Mouse (Mus musculus) liver, embryonic 14.5 days (tissue): ENCODE data around the gene Tomm22. TPM values are rescaled to one million over a fixed set of nuclear protein-coding genes. Genes with fewer than 3 reads are reported as not detected.

Source experiments
- ATAC-seq: fragments of 200-750 bp; cut with Nextera tagmentation; 2 replicates; pipeline ENCODE4 v1.8.0; 2017; ENCODE audit warnings: moderate number of reproducible peaks, mild to moderate bottlenecking, moderate library complexity; ENCODE audit not compliant: insufficient read depth
- DNase-seq, 3 experiments: peaks; one replicate each; pipeline ENCODE4 v3.0.0-alpha.2; 2012 to 2013; ENCODE audit warnings: low read depth in 3 of 3, low spot score in 3 of 3
- H3K27ac ChIP-seq: fragments of 300-500 bp; sonication (generic); 2 replicates; pipeline ENCODE4 v1.5.1; 2014; ENCODE audit warnings: moderate library complexity, mild to moderate bottlenecking, control low read depth, inconsistent platforms
- H3K27me3 ChIP-seq: fragments of 300-500 bp; sonication (generic); 2 replicates; pipeline ENCODE4 v1.6.1; 2014; ENCODE audit warnings: mild to moderate bottlenecking, low read length, moderate library complexity; ENCODE audit not compliant: control insufficient read depth, insufficient read depth
- H3K36me3 ChIP-seq: fragments of 300-500 bp; sonication (generic); replicated peaks from 2 replicates; pipeline ENCODE4 v1.6.1; 2014; ENCODE audit warnings: low read depth; ENCODE audit not compliant: control insufficient read depth, insufficient read depth
- H3K4me1 ChIP-seq, 2 experiments: fragments of 200-500 bp in 1 of 2; fragments of 300-500 bp in 1 of 2; sonication (generic) in 1 of 2; replicated peaks; 2 replicates each; pipeline ENCODE4 v1.6.1; 2012 to 2014; ENCODE audit warnings: antibody characterized with exemption in 1 of 2, inconsistent platforms in 1 of 2, low read length in 1 of 2; ENCODE audit not compliant: control insufficient read depth in 2 of 2, insufficient read depth in 2 of 2
- H3K4me2 ChIP-seq: fragments of 300-500 bp; sonication (generic); 2 replicates; pipeline ENCODE4 v1.6.1; 2014; ENCODE audit warnings: low read depth, mild to moderate bottlenecking, control low read depth, moderate library complexity
- H3K4me3 ChIP-seq, 2 experiments: fragments of 200-500 bp in 1 of 2; fragments of 300-500 bp in 1 of 2; sonication (generic) in 1 of 2; 2 replicates each; pipeline ENCODE4 v1.5.1; 2012 to 2014; ENCODE audit warnings: low read depth in 2 of 2, low read length in 2 of 2, mild to moderate bottlenecking in 2 of 2, control low read depth in 1 of 2, inconsistent platforms in 1 of 2, moderate library complexity in 1 of 2; ENCODE audit not compliant: insufficient read depth in 1 of 2
- H3K9ac ChIP-seq: fragments of 300-500 bp; sonication (generic); replicated peaks from 2 replicates; pipeline ENCODE4 v1.6.1; 2014; ENCODE audit warnings: mild to moderate bottlenecking, control low read depth, moderate library complexity
- H3K9me3 ChIP-seq: fragments of 300-500 bp; sonication (generic); 2 replicates; pipeline ENCODE4 v1.6.1; 2016; ENCODE audit warnings: low read length, mixed read lengths; ENCODE audit not compliant: control insufficient read depth
- CTCF ChIP-seq: IDR thresholded peaks from 2 replicates; pipeline ENCODE4 v1.5.1; 2016; ENCODE audit warnings: antibody characterized with exemption, low read depth, control low read depth
- EP300 ChIP-seq: IDR thresholded peaks from 2 replicates; pipeline ENCODE4 v1.6.1; 2016; ENCODE audit warnings: antibody characterized with exemption, low read depth
- WGBS: fragments of 180-500 bp; shearing (Covaris S2); extraction: QIAGEN DNeasy Blood & Tissue Kit; methylation state at CpG from one replicate; pipeline ENCODE4 v1.1.7; 2014; ENCODE audit not compliant: insufficient replicate concordance; 5-methylcytosine and 5-hydroxymethylcytosine counted together
- polyA plus RNA-seq, 2 experiments: library from polyadenylated mRNA; depleted of rRNA in 1 of 2; stranded (reverse) in 1 of 2; unstranded in 1 of 2; fragments of >200 nt; fragmentation: Nextera tagmentation in 1 of 2; extraction: Ambion mirVana in 1 of 2; gene quantifications; 2 replicates each; pipeline versions ENCODE4 v1.2.1 to v1.2.3; 2012 to 2014

Tomm22 gene
- polyA plus RNA-seq, 2 experiments, result 58.4 to 142 TPM

- no peak for TF ChIP-seq CTCF
- TF ChIP-seq EP300, result no peak
- WGBS, result 73% methylated on average over 2 of the region's 2 CpGs
- Histone ChIP-seq H3K4me2 (no peak overlapping the region), H3K4me3 (no peak overlapping the region), H3K36me3 (peaks cover 44% of the 10 kb centered on the region), H3K27ac (no peak overlapping the region), H3K4me1 (peaks cover 17 to 18% of the 10 kb centered on the region in 2 experiments), H3K27me3 (no peaks in the 10 kb centered on the region), H3K9me3 (no peaks in the 10 kb centered on the region), H3K9ac (no peak overlapping the region)
- no peak for DNase-seq
- no peak for ATAC-seq
These were observed 7.3 kb downstream of the Tomm22 start for GRCm38 (mm10) chr15:79677936-79678335.

- TF ChIP-seq CTCF (no peak), EP300 (no peak)
- peak overlapping the region; percentile 95 for H3K27ac ChIP-seq
These were observed 11.3 kb downstream of the Tomm22 start for GRCm38 (mm10) chr15:79681973-79682372.

GRCm38 (mm10) chr15:79683146-79683545 lies 12.5 kb downstream of the Tomm22 start:
- Histone ChIP-seq H3K36me3 (peaks cover 5% of the 10 kb centered on the region), H3K27me3 (no peaks in the 10 kb centered on the region), H3K27ac (peak overlapping the region; percentile 95), H3K9me3 (no peaks in the 10 kb centered on the region), H3K9ac (peak overlapping the region; percentile 44), H3K4me2 (peak overlapping the region; percentile 88), H3K4me3 (peak overlapping the region; percentile 5 to 89; a peak in 3 of 4 replicates), H3K4me1 (peaks cover 41 to 52% of the 10 kb centered on the region in 2 experiments)
- 76% methylated on average over 6 of the region's 6 CpGs for WGBS
- ATAC-seq (no peak), DNase-seq (no peak)
- TF ChIP-seq EP300, result no peak
- no peak for TF ChIP-seq CTCF

More at GRCm38 (mm10) chr15:79681973-79682372, 11.3 kb downstream of the Tomm22 start:
- WGBS, result 53% methylated on average over 4 of the region's 4 CpGs
- Histone ChIP-seq H3K4me3 (no peak overlapping the region), H3K4me2 (peak overlapping the region; percentile 88), H3K27me3 (no peaks in the 10 kb centered on the region), H3K36me3 (peaks cover 6% of the 10 kb centered on the region), H3K4me1 (peaks cover 41 to 52% of the 10 kb centered on the region in 2 experiments), H3K9me3 (no peaks in the 10 kb centered on the region), H3K9ac (no peak overlapping the region; the same call in none of the 2 replicates)
- ATAC-seq (peak; percentile 44), DNase-seq (no peak)

- WGBS, result 56% methylated on average over 19 of the region's 19 CpGs
- Histone ChIP-seq H3K9me3 (no peaks in the 10 kb centered on the region), H3K4me1 (peaks cover 44 to 55% of the 10 kb centered on the region in 2 experiments), H3K27ac (peak overlapping the region; percentile 95), H3K9ac (peak overlapping the region; percentile 97), H3K27me3 (no peaks in the 10 kb centered on the region), H3K4me3 (peak overlapping the region; percentile 89), H3K36me3 (peaks cover 5% of the 10 kb centered on the region), H3K4me2 (peak overlapping the region; percentile 88)
- DNase-seq (no peak), ATAC-seq (no peak)
- TF ChIP-seq EP300, result no peak
- TF ChIP-seq CTCF, result no peak
These were observed 13.2 kb downstream of the Tomm22 start for GRCm38 (mm10) chr15:79683707-79684465.

GRCm38 (mm10) chr15:79684616-79685015 lies 14.0 kb downstream of the Tomm22 start:
- Histone ChIP-seq H3K4me1 (peaks cover 51 to 61% of the 10 kb centered on the region in 2 experiments), H3K27ac (peak overlapping the region; percentile 95), H3K9ac (peak overlapping the region; percentile 97), H3K4me3 (peak overlapping the region; percentile 89), H3K4me2 (peak overlapping the region; percentile 88), H3K36me3 (peaks cover 2% of the 10 kb centered on the region), H3K9me3 (no peaks in the 10 kb centered on the region), H3K27me3 (no peaks in the 10 kb centered on the region)
- no peak for TF ChIP-seq CTCF
- no peak for TF ChIP-seq EP300
- WGBS, result 83% methylated on average over 6 of the region's 6 CpGs
- no peak for ATAC-seq
- no peak for DNase-seq
